Mouse (Mus musculus): Measurements from ENCODE around the gene Iqgap3. TPM values are rescaled to one million over a fixed set of nuclear protein-coding genes. Genes with fewer than 3 reads are reported as not detected.
A peak's percentile ranks its signal among the peaks of the same experiment; 100 is the strongest.

The Iqgap3 gene
- polyA plus RNA-seq, 1 experiment, result 0.96 TPM

DNA sequence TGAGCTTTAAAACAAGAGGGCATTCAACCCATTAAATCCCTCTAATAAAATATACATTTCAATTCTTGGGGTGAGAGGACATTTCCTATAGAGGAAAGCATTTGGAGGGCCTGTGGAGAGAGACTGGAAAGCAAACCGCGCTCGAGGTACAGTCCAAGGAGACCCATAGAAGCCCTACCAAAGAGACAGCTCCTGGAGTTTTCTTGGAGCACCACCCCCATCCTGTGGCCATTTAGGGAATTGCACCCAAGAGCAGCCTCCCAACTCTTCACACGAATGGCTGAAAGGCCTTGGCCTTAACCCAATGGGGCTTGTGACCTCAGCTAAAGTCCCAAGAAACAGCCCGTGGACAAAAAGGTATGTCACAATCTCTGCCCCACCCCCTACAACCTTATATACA lies 10.0 kb upstream of the Iqgap3 start:
- H3K4me3 ChIP-seq (ENCODE audit: insufficient read depth, low read length), result no peak overlapping the region
- H3K4me1 ChIP-seq (ENCODE audit: control insufficient read depth, insufficient read depth, low read length), result 0 out of 2 replicates have a peak, but pooled peaks cover 1% of the 10 kb centered on the region
- TF ChIP-seq CTCF (IDR thresholded peaks at IDR 0.05; ENCODE audit: extremely low read depth, insufficient read depth, low read length) (peak; percentile 96), POLR2A (IDR thresholded peaks at IDR 0.05; ENCODE audit: extremely low read depth, insufficient read depth, low read length) (no peak)
- no peak overlapping the region for H3K27ac ChIP-seq (ENCODE audit: insufficient read depth, low read length)

DNA sequence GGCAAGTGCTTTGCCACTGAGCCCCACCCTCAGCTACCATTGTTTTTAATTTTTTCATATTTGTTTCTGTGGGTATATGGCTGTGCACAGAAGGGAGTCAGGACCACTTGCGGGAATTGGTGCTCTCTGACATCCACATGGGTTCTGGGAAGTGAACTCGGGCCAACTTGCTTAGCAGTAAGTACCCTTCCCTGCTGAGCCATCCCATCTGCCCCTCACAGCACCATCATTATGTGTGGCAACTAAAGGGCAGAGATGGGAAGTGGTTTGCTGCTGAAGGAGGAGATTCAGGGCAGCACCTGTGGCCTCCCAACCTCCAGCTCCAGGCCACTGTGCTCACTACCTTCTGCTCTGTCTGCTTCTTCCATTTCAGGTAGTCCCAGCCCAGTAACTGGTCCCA lies 8.1 kb upstream of the Iqgap3 start:
- TF ChIP-seq CTCF (IDR thresholded peaks at IDR 0.05; ENCODE audit: extremely low read depth, insufficient read depth, low read length) (no peak), POLR2A (IDR thresholded peaks at IDR 0.05; ENCODE audit: extremely low read depth, insufficient read depth, low read length) (no peak)
- Histone ChIP-seq H3K4me1 (ENCODE audit: control insufficient read depth, insufficient read depth, low read length) (0 out of 2 replicates have a peak, but pooled peaks cover 1% of the 10 kb centered on the region), H3K27ac (ENCODE audit: insufficient read depth, low read length) (no peak overlapping the region), H3K4me3 (ENCODE audit: insufficient read depth, low read length) (no peak overlapping the region)

DNA sequence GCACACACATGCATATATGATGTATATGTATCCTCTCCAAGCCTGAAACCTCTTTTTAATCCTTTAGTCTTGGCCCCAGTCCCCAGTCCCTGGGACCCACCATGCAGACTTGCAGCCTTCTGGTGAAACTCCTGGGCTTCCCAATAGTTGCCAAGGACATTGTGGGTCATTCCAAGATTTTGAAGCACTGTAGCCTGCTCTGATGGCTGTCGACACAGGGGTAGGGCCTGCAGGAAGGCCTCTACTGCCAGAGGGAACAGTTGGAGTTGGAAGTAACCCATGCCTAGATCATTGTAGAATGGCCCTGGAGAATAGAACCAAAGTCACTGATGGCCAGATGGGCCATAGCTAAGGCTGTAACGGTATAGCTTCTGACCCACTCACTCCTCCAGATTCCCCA lies 7.4 kb upstream of the Iqgap3 start:
- no peak overlapping the region for H3K4me3 ChIP-seq (ENCODE audit: insufficient read depth, low read length)
- H3K27ac ChIP-seq (ENCODE audit: insufficient read depth, low read length), result no peak overlapping the region
- TF ChIP-seq POLR2A (IDR thresholded peaks at IDR 0.05; ENCODE audit: extremely low read depth, insufficient read depth, low read length) (no peak), CTCF (IDR thresholded peaks at IDR 0.05; ENCODE audit: extremely low read depth, insufficient read depth, low read length) (no peak)
- H3K4me1 ChIP-seq (ENCODE audit: control insufficient read depth, insufficient read depth, low read length), result 0 out of 2 replicates have a peak, but pooled peaks cover 1% of the 10 kb centered on the region

DNA sequence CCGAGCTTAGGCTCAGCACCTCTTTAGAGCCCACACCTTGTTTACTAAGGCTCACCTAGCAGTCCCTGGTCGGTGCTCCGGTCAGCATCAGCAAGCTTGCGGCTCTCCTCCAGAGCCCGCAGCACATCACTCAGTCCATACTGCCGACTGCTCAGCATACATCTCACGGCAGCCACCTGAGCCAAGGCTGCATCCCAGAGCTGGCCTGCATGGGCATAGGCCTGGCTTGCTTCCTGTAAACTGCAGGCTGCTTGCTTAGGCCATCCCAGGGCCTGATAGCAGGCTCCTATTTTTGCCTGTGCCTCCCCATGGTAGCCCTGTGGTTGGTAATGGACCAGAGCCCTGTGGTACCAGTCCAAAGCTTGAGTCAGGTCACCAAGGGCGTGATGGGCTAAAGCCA lies 7.0 kb upstream of the Iqgap3 start:
- no peak for TF ChIP-seq POLR2A (IDR thresholded peaks at IDR 0.05; ENCODE audit: extremely low read depth, insufficient read depth, low read length)
- no peak for TF ChIP-seq CTCF (IDR thresholded peaks at IDR 0.05; ENCODE audit: extremely low read depth, insufficient read depth, low read length)
- 0 out of 2 replicates have a peak, but pooled peaks cover 1% of the 10 kb centered on the region for H3K4me1 ChIP-seq (ENCODE audit: control insufficient read depth, insufficient read depth, low read length)
- H3K4me3 ChIP-seq (ENCODE audit: insufficient read depth, low read length), result no peak overlapping the region
- H3K27ac ChIP-seq (ENCODE audit: insufficient read depth, low read length), result no peak overlapping the region

DNA sequence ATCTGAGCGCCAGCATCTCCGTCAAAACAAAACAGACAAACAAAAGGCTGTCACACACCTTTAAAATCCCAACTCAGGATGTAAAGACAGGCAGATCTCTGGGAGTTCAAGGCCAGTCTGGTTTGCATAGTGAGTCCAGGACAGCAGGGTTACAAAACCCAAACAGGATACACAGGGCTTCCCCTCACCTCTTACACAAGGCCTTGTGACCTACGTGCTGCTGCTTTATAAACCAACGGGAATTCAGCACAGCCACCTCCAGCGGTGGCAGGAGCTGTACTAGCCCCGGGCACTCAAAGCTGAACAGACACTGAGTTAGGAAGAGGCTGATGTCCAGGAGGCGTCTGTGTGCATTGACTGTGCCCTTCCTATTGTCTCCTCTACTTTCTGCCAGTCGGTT lies 4.3 kb upstream of the Iqgap3 start:
- H3K27ac ChIP-seq (ENCODE audit: insufficient read depth, low read length), result no peak overlapping the region
- no peaks in the 10 kb centered on the region for H3K4me1 ChIP-seq (ENCODE audit: control insufficient read depth, insufficient read depth, low read length)
- TF ChIP-seq POLR2A (IDR thresholded peaks at IDR 0.05; ENCODE audit: extremely low read depth, insufficient read depth, low read length) (no peak), CTCF (IDR thresholded peaks at IDR 0.05; ENCODE audit: extremely low read depth, insufficient read depth, low read length) (no peak)
- H3K4me3 ChIP-seq (ENCODE audit: insufficient read depth, low read length), result no peak overlapping the region

DNA sequence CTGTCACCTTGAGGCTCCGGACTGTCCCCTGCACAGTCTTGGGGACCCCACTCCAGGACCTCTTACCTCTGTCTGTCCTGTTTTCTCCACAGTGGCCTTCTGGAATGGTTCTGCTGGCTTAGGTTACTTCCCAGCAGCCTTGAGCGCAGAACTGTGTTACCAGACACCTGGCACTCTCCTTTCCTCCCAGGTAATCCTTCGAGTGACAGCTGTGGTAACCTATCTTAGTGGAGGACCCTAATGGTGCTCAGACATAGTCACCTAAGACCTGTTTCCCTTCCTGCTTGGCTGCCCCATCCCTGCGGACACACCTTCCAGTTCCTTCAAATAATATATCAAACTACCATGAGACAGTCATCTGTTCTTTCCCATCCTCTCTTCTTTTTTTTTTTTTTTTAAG lies 3.6 kb upstream of the Iqgap3 start, which contains the start of gene Ttc24:
Ttc24 (minus strand) TSS at position 101 of the 400 bp plus-strand sequence.
- H3K27ac ChIP-seq (ENCODE audit: insufficient read depth, low read length), result no peak within 1 kb of the TSS
- TF ChIP-seq CTCF (IDR thresholded peaks at IDR 0.05; ENCODE audit: extremely low read depth, insufficient read depth, low read length), result no peak
- no peak for TF ChIP-seq POLR2A (IDR thresholded peaks at IDR 0.05; ENCODE audit: extremely low read depth, insufficient read depth, low read length)
- H3K4me1 ChIP-seq (ENCODE audit: control insufficient read depth, insufficient read depth, low read length), result no peaks in the 10 kb centered on the region
- no peak within 1 kb of the TSS for H3K4me3 ChIP-seq (ENCODE audit: insufficient read depth, low read length)

DNA sequence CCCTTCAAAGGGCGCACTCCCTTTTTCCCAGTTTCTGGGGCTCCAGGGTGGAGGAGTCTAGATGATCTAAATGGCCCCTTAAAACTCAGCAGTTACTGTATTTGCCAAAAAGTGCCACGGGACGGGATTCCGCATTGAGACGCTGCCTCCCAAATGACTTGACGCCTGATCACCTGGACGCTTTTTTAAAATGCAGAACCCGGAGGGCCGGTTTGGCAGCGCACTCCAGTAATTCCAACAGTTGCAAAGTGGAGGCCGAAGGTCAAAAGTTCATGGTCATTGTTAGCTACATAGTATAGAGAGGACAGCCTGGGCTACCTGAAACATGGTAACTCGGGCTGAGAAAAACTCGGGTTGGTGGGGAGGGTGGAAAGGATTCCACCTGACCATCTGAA lies 450 bp downstream of the Iqgap3 start:
- no peak overlapping the region for H3K27ac ChIP-seq (ENCODE audit: insufficient read depth, low read length)
- H3K4me3 ChIP-seq (ENCODE audit: insufficient read depth, low read length), result no peak overlapping the region
- no peaks in the 10 kb centered on the region for H3K4me1 ChIP-seq (ENCODE audit: control insufficient read depth, insufficient read depth, low read length)
- TF ChIP-seq POLR2A (IDR thresholded peaks at IDR 0.05; ENCODE audit: extremely low read depth, insufficient read depth, low read length) (no peak), CTCF (IDR thresholded peaks at IDR 0.05; ENCODE audit: extremely low read depth, insufficient read depth, low read length) (no peak)

DNA sequence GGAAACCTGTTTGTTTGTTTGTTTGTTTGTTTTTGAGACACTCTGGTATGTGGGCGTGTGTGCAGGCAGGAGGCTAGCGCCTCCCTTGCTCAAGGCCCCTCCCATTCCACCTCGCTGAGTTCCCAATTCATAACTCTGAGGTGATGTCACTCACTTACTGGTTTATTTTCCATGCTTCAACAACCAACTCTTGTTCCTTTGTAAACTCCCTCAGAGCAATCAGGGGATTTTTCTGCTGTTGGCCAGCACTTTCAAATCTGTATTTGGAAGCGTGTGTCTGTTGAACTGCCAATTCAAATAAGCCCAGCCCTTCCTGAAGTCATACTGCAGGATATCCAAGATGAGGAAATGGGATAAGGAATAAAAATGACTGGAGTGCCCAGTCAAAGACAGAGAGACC lies 892 bp downstream of the Iqgap3 start:
- Histone ChIP-seq H3K4me1 (ENCODE audit: control insufficient read depth, insufficient read depth, low read length) (no peaks in the 10 kb centered on the region), H3K27ac (ENCODE audit: insufficient read depth, low read length) (no peak overlapping the region), H3K4me3 (ENCODE audit: insufficient read depth, low read length) (no peak overlapping the region)
- TF ChIP-seq POLR2A (IDR thresholded peaks at IDR 0.05; ENCODE audit: extremely low read depth, insufficient read depth, low read length) (no peak), CTCF (IDR thresholded peaks at IDR 0.05; ENCODE audit: extremely low read depth, insufficient read depth, low read length) (no peak)

DNA sequence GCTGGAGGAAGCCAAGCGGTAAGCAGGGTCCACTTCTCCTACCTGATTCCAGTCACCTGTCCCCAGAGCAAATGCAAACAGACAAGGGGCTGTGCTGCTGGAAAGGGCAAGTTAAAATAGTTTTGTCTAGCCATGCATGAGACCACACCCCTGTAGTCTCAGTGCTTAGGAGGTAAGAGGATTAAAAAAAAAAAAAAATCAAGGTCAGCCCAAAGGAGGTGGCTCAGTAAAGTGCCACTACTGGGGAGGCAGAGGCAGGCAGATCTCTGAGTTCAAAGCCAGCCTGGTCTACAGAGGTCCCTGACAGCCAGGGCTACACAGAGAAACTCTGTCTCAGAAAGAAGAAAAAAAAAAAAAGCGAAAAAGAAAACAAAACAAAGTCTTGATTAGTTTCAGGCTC lies 2.2 kb downstream of the Iqgap3 start:
- H3K4me3 ChIP-seq (ENCODE audit: insufficient read depth, low read length), result no peak overlapping the region
- no peak for TF ChIP-seq POLR2A (IDR thresholded peaks at IDR 0.05; ENCODE audit: extremely low read depth, insufficient read depth, low read length)
- no peak for TF ChIP-seq CTCF (IDR thresholded peaks at IDR 0.05; ENCODE audit: extremely low read depth, insufficient read depth, low read length)
- no peak overlapping the region for H3K27ac ChIP-seq (ENCODE audit: insufficient read depth, low read length)
- no peaks in the 10 kb centered on the region for H3K4me1 ChIP-seq (ENCODE audit: control insufficient read depth, insufficient read depth, low read length)

DNA sequence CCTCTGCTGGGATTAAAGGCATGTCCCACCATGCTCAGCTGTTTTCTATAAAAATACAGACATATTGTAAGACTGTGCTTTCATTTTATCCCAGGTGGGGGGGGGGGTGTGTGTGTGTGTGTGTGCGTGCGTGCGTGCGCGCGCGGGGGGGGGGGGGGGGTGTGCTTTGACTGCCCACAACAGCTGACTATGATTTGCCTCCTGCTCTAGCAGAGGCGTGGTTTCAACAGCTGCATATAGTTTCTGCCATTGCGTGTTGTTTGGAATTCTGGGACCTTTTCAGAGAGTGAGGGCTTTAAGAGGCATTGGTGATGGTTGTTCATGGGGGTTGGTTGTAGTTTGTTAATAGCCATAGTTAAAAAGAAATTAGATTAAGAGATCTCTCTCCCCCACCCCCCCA lies 3.7 kb downstream of the Iqgap3 start:
- no peak overlapping the region for H3K27ac ChIP-seq (ENCODE audit: insufficient read depth, low read length)
- TF ChIP-seq POLR2A (IDR thresholded peaks at IDR 0.05; ENCODE audit: extremely low read depth, insufficient read depth, low read length), result no peak
- TF ChIP-seq CTCF (IDR thresholded peaks at IDR 0.05; ENCODE audit: extremely low read depth, insufficient read depth, low read length), result no peak
- no peak overlapping the region for H3K4me3 ChIP-seq (ENCODE audit: insufficient read depth, low read length)
- no peaks in the 10 kb centered on the region for H3K4me1 ChIP-seq (ENCODE audit: control insufficient read depth, insufficient read depth, low read length)
